Mouse (Mus musculus): Measurements from ENCODE around the gene Fsd2.

The Fsd2 gene

DNA sequence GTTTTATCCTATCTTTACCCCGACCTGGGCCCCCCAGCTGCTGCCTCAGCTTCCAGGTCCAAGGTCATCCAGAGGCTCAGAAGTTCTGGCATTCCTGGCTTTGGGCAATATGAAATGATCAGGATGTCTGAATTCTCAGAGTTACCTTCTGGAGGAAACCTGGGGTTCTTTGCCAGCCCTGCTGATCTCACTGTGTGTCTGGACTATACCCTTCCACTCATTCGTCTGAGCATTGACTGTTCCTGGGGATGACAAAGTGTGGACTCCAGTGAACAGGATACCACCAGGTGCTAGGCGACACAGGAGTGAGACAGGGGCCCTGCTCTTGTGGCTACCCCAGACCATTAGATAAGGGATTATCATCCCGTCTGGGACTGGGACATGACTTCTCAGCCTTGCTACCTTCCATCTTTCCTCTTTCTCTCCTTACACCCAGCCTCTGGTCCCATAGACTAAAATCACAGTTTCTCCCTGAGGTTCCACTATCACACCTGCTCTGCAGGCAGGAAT is 3.2 kb downstream of the Fsd2 start:
- no peak for TF ChIP-seq GATA4 (IDR thresholded peaks at IDR 0.05; ENCODE audit: insufficient replicate concordance, low read length)

DNA sequence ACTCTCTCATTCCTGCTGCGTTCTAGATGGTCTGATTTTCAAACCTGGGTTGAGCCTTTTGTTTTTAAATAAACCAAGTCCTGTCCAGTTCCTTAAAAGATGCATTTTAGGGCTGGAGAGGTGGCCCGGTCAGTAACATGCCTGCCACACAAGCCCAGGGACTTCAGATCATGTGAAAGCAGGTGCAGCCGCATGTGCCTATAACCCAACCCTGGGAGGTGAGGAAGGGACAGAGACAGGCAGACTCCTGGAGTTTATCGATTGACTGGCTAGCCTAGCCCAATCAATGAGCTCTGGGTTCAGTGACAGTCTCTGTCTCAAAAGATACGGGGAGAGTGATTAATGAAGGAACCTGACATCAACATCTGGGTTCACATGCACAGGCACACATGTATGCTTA is 5.5 kb downstream of the Fsd2 start:
- TF ChIP-seq GATA4 (IDR thresholded peaks at IDR 0.05; ENCODE audit: insufficient replicate concordance, low read length), result no peak

DNA sequence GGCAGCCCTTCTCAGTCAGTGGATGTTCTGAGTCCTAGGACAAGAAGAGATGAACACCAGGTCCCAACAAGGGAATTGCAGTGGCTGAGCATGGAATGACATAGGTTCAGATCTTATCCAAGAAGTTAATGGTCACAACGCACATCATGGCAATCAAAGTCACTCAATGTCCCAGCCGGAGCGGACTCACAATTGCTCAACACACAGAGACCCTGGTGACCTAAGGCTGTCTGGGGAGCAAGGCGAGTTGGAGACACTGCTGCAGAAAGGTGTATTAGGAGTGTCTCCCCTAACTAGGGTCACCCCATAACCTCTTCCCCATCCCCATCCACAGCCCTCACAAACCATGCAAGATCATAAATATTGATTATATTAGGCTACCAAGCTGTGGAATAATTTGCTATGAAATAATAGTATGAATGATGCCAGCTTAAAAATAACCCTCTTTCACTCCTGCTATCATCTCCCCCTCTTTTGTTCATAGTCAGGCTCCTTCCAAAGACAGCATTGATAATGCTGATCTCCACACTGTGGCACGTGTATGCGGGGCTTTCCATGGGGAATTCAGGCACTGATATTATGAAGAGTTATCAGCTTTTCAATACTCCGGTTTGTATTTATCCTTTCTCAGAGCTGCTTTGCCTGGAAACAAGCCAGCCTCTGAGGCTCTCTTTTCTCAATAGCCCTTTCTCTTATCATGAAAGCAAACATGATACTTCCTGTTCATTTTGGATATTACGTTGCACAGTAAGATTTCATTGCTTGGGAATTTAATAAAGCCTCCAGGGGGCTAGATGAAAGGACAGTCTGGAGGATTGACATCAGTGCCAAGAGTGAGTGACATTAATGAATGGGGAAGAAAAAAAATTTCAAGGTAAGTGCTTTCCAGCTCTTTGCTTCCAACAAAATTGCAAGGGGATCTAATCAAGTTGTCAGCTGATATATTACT is 6.4 kb downstream of the Fsd2 start:
- TF ChIP-seq GATA4 (IDR thresholded peaks at IDR 0.05; ENCODE audit: insufficient replicate concordance, low read length), result no peak

DNA sequence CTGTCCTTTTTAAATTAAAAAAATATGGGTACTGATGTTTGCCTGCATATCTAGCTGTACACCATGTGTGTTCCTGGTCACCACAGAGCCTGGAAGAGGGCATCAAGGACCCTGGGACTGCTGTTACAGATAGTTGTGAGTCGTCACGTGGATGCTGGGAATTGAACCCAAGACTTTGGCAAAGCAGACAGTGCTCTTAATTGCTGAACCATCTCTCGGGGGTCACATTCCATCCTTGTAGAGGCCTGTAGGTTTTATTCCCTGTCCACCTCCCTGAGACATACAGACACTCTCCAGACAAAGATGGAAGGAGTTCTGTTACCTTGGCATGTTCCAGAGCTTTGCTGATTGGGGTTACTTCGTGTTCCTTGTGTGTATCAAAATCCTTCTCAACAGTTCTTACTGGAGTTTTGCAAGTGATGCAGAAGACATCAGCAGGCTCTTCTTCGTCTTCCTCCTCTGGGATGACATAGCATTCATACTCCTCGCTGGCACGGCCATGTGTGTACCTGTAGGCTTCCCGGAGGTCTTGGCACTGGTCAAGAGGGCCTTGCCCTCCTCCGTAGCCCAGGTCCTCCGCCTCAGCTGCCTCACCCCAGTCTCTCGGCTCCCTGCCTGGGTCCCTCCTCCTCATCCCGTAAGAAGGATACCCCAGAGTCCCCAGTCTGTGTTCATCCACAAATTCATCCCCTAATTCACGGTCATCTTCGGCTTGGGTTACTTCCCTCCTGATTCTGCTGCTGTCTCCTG is 7.3 kb downstream of the Fsd2 start:
- TF ChIP-seq GATA4 (IDR thresholded peaks at IDR 0.05; ENCODE audit: insufficient replicate concordance, low read length), result no peak

DNA sequence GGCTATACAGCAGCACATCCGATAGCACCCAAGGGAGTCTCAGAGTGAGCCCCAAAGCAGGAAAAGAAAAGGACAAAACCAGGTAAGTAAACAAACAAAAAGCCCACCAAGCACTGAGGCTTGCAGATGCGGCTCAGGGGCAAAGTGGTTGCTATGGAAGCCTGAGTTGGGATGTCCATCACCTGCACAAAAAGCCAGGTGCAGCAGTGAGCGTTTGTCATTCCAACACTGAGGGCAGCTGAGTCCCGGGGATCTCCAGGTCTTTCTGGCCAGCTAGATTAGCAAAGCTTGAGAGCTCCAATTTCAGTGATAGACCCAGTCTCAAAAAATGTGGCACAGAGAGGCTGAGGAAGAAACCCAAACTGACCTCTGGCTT is 8.8 kb downstream of the Fsd2 start:
- no peak for TF ChIP-seq GATA4 (IDR thresholded peaks at IDR 0.05; ENCODE audit: insufficient replicate concordance, low read length)

DNA sequence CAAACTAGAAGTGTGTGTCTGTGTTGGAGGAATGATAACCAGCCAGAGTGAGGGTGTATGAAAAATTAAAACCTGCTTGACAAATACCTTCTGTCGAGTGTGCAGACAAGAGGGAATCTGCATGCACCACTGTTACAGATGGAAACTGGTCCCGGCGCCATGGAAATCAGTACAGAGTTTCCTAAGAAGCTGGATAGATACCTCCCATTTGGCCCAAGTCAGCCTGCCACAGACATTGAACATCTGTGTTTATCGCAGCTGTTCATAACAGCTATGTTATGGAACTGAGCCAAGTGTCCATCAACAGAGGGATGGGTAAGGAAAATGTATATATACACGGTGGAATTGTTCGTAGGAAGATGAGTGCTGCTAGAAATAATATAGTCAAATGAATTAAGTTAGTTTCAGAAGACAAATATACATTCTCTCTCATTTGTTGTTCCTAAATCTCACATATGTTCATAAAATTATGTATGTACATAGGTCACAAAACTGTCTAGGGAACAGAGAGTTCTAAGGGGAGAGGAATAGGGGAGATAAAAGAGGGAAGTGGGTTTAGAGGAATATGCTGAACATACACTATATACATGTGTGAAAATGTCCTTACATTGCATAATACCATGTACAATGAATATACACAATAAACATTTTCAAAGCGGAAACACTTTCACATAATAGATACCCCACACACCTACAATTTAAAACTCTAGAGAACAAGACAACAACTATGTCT is 9.3 kb downstream of the Fsd2 start:
- no peak for TF ChIP-seq GATA4 (IDR thresholded peaks at IDR 0.05; ENCODE audit: insufficient replicate concordance, low read length)

DNA sequence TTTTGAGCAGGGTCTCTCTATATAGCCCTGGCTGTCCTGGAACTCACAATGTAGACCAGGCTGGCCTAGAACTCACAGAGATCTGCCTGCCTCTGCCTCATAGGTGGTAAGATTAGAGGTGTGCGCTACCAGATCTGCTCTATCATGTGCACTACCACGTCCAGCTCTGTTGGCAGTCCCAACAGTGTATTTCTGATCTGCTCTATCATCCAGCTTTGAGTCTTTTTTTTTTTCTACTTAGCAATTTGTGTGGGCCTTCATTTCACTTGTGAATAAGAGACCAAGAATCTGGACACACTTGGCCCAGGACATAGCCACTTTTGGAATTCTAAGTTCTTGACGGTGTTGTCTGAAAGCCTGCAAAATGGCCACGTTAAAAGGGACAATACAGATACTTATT is 9.9 kb downstream of the Fsd2 start:
- no peak for TF ChIP-seq GATA4 (IDR thresholded peaks at IDR 0.05; ENCODE audit: insufficient replicate concordance, low read length)

DNA sequence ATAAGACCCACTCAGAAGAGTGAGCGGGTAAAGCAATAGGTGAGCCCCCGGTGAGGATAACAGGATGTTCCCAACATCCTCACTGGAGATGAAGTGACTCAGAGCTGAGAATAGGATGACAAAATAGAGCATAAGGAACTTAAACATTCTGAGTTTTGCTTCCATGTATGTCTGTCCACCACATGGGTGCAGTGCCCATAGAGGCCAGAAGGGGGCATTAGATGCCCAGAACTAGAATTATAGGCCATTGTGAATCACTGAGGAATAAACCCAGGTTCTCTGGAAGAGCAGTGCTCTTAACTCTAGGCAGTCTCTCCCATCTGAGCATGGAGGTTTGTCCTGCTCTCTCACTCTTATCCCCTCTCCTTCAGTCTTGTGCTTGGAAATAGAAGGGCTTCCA is 12.4 kb downstream of the Fsd2 start:
- no peak for TF ChIP-seq GATA4 (IDR thresholded peaks at IDR 0.05; ENCODE audit: insufficient replicate concordance, low read length)

DNA sequence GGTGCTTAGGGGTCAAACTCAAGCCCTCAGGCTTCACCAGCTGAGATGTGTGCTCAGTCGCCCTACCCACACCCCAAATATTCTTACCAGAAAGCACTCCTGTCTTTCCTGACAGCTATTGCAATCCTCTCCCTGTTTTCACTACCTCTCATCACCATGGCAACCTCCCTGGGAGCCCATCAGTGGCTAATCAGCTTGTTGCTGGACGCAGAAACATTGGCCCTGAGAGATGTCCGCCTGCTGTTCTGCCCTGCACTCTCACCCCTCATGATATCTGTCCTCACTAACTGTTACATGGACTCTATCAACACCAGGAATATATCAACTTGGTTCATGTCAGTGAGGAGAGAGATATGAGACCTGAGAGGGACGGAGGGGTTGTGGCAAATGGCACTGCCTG is 13.2 kb downstream of the Fsd2 start:
- TF ChIP-seq GATA4 (IDR thresholded peaks at IDR 0.05; ENCODE audit: insufficient replicate concordance, low read length), result no peak

DNA sequence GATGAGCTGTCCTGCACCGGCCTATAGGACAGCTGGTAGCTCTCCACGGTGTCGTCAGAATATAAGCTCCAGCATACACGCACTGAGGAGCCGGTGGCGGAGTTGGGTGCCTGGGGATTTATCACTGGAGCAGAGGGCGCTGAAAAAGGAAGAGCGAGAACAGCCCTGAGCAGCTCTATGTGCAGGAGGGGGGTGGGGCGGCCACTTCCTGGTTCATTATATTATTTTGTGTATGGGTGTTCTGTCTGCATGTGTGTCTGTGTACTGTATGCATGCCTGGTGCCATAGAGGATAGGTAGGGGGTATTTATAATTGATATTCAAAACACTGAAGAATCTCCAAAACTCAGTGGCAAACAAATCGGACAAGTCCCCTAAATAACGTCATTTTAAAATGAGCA is 17.9 kb downstream of the Fsd2 start:
- TF ChIP-seq GATA4 (IDR thresholded peaks at IDR 0.05; ENCODE audit: insufficient replicate concordance, low read length), result no peak

DNA sequence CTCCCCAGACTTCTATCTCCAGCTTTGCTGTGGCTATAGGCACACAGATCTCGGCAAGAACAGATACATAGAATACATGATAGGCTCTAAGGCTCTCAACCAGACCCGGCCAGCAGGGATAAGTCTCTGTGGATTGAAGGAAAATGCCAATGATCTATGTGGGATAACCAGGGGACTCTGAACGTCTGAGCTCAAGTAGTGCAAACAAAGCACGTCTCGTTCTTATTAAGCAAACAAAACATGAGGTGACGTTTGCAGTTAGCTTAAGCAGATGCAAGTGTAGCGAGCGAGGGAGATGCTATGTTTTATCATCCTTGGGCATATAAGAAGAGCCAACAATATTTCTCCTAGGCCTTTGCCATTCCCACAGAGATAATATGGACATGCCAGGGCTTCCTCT is 23.8 kb downstream of the Fsd2 start:
- TF ChIP-seq GATA4 (IDR thresholded peaks at IDR 0.05; ENCODE audit: insufficient replicate concordance, low read length), result no peak

DNA sequence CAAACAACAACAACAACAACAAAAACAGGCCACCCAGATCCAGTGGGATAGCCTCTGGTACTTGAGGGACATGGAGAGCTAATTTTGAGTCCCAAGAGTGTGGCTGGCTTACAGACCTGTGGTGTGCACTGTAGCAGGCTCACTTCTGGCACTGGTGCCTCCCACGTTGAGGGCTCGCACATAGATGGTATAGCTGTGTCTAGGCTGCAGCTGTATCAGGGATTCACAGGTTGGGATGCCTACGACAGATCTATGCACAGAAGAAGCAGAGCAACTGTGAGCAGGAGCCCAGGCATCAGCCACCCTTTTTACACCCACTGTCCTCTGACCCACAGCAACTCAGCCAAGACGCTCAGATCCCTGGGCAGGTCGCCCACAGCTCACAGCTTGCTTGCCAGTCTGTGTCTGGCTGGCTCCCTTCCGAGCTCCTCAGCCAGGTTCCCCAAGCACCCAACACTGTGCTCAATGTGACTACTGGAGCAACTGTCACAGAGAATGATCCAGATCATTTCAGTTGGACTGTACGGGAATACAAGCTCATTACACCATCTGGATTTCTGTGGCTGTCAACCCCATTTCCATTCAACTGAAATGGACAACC is 24.7 kb downstream of the Fsd2 start:
- no peak for TF ChIP-seq GATA4 (IDR thresholded peaks at IDR 0.05; ENCODE audit: insufficient replicate concordance, low read length)

DNA sequence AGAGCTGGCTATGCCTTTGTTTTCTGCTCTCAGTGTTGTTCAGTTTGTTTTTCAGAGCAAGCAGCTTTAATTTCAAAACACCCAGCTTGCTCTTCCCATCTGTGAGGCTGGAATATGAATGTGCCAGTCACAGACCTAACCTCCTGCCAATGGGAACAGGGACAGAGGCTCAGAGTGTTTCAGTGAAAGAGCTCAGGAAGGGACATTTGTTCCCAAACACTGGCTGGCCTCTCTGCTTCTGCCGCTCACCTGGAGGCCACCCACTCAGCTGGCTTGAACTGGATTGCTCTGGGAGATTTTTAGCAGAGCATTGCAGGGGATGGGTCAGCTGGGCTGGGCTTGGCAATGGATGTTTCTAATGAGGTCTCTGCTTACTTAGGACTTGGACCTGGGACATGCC is 25.7 kb downstream of the Fsd2 start:
- TF ChIP-seq GATA4 (IDR thresholded peaks at IDR 0.05; ENCODE audit: insufficient replicate concordance, low read length), result no peak

DNA sequence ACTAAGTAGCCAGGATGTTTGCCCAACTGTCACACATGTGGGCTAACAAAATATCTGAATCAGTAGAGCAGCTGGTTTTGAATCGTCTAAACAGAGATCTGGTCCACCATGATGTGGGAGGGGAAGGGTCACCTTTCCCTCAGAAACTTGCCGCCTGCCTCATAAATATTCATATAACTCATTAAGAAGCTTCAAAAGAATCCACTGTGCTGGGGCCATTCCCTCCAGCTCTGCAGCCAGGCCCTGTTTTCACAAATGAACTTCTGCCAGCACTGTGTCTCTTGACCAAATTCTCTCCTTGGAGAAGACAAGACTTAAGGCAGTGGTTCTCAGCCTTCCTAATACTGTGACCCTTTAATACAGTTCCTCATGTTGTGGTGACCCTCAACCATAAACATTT is 27.2 kb downstream of the Fsd2 start:
- no peak for TF ChIP-seq GATA4 (IDR thresholded peaks at IDR 0.05; ENCODE audit: insufficient replicate concordance, low read length)

DNA sequence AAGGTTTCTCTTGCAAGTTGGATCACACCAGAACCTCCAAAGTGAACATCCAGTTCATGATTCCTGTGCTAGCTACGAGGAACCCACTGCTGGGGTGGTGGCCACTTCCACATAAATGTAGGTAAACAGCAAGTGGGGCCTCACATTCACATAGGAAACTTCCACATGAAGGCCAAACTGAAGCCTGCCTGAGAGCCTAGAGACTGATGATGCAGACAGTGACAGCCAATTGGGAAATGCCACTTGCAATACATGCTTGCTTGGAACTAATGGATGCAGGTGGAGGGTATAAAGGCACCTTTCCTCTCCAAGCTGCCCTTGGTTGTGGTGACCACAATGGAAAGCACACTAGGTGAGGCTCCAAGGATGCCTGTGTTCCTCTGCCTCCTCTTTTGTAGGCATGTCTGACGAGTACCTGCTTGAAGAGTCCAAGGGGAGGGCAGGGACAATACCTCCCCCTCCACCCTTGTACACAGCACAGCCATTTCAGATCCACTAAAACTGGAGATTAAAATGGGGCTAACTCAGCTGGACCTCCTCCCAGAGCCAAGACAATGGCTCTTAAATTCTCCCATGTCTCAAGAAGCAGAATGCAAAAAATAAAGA is 28.6 kb downstream of the Fsd2 start:
- no peak for TF ChIP-seq GATA4 (IDR thresholded peaks at IDR 0.05; ENCODE audit: insufficient replicate concordance, low read length)

Data from liver, adult (tissue).